Mouse (Mus musculus): ENCODE results near the gene Zfp367. TPM values are rescaled to one million over a fixed set of nuclear protein-coding genes. Genes with fewer than 3 reads are reported as not detected.
A peak's percentile ranks its signal among the peaks of the same experiment; 100 is the strongest.

Gene Zfp367
- polyA plus RNA-seq (2021): 23.3 TPM

DNA sequence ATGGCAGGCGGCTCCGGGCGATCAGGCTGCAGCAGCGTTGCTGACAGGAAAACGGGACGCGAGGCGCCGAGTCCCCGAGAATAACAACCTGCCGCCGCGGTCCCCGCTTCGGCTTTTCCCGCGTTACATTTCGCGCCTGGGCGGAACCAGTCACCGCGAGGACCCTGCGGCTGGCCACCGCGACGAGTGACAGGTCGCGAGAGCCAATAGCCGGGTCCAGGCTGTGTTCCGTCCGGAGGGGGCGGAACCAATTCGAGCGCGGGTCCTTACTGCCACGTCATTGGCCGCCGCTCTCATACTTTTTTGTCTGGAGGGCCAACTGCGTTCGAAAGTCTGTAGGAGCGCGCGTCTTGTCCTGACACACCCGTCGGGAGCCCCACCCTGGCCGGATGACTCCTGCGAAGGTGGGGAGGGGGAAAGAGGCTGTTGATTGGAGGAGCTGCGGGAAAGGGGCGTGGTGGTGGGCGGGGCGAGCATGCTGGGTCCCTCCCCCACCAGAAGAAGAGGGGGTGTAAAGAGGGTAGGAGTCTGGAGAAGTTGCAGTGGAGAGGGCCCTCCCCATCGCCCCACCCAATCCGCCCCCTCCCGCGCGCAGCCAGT, at the start of gene Zfp367:
Gene Zfp367 (minus strand): TSS at position 120 of the 600 bp plus-strand sequence.
- ATAC-seq (peak; percentile 89), DNase-seq (ENCODE audit: low read depth, low spot score) (peak; percentile 93)
- in situ Hi-C loops (cut with MboI; ENCODE audit: low pct_unique_long_range_greater_than_20kb): loop anchor here (10.0 kb wide), 1 partner anchor 252 kb away; no protein-coding TSS in a partner anchor
- H3K27me3 ChIP-seq: no peaks in the 10 kb centered on the region
- POLR2A ChIA-PET: no interaction called here
- CTCF ChIA-PET: no interaction called here
- TF ChIP-seq CTCF (IDR thresholded peaks at IDR 0.05): no peak

DNA sequence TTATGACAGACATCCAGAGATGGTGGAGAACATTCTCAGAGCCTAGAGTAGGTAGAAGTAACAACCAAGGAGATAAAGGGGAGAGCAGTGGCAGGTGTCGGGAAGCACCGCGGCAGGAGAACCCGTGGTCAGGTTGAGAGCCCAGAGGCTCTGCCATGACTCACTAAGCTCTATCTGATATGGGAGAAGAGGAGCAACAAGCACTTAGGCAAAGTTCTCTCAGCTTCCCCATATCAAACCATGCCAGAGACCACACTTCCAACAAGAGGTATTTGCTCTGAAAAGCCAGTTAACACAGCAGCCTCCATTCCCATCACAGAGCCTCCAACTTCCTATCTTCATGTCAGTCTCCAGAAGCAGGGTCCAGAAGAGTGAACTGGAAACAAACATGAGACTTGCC, 47.9 kb upstream of the Zfp367 start:
- in situ Hi-C loops (cut with MboI; ENCODE audit: low pct_unique_long_range_greater_than_20kb): no loop called here
- no peak for TF ChIP-seq CTCF (IDR thresholded peaks at IDR 0.05)
- DNase-seq (ENCODE audit: low read depth, low spot score) (no peak), ATAC-seq (no peak)
- ChIA-PET CTCF (interaction anchor here (1.6 kb wide), 1 partner anchor 10 kb away, joined by 3 read pairs; no protein-coding TSS in a partner anchor), POLR2A (no interaction called here)
- no peaks in the 10 kb centered on the region for H3K27me3 ChIP-seq

DNA sequence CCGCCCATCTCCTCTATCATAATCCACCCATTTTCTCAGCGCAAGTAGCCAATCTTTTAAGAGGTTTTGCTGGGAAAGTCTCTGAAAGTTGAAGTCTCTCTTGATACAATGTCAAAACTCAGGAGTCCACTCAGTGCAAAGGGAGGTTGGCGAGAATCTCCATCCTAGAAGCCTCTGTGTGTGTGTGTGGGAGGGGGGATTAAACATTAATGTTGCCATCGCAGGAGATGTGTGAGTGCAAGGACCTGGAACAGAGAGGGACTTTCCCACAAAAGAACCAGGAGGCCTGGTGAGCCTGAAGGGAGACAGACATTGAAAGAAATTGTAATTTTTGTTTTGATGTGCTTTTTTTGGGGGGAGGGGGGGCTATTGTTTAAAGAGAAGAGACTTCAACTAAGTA, 45.3 kb upstream of the Zfp367 start:
- TF ChIP-seq CTCF (IDR thresholded peaks at IDR 0.05): no peak
- ATAC-seq (no peak), DNase-seq (ENCODE audit: low read depth, low spot score) (no peak)
- H3K27me3 ChIP-seq: no peaks in the 10 kb centered on the region
- CTCF ChIA-PET: interaction anchor here (0.9 to 1.3 kb wide), 4 partner anchors 8 to 108 kb away, joined by 3 to 4 read pairs (median 4); no protein-coding TSS in a partner anchor
- POLR2A ChIA-PET: no interaction called here
- in situ Hi-C loops (cut with MboI; ENCODE audit: low pct_unique_long_range_greater_than_20kb): no loop called here

DNA sequence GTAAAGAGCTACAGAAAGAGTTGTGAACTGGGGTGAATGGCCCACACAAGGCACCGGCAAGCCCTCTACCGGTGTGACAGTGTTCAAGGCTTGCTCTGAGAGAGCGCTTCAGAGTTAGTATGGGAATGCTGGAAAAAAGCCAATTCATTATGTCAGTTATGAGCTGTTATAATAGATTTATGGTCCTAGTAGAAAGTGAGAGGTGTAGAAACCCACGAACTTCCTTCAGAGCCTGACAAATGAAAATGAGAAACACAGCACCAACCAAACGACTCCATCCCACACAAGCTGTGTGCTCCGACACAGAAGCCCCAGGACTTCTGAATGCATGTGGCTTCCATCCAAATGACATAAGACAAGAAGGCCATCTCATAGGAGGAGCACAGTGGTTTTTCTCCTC, 44.9 kb upstream of the Zfp367 start:
- no peak for DNase-seq (ENCODE audit: low read depth, low spot score)

DNA sequence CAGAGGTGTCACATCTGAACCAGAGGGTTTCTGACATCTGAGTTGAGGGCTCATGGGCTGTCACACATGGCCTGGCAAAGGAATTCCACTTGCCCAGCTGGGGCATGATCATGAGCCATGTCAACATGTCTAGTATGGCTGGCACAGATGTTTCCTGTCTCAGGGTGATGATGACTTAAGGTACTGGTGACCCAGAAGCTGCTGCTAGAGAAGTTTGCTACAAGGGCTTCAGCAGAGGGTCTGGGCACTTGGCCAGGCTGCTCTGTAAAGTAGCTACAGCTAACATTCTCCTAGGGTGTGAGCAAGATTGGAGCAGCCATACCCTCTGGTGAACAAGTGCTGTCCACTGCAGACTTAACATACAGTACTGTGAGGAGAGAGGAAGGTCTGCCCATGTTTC, 34.1 kb upstream of the Zfp367 start:
- in situ Hi-C loops (cut with MboI; ENCODE audit: low pct_unique_long_range_greater_than_20kb): no loop called here
- CTCF ChIA-PET: no interaction called here
- ATAC-seq (peak; percentile 54), DNase-seq (ENCODE audit: low read depth, low spot score) (no peak)
- POLR2A ChIA-PET: no interaction called here
- no peak for TF ChIP-seq CTCF (IDR thresholded peaks at IDR 0.05)
- H3K27me3 ChIP-seq: no peaks in the 10 kb centered on the region

More for the DNA sequence above, 44.9 kb upstream of the Zfp367 start:
- no peak for ATAC-seq
- ChIA-PET CTCF (interaction anchor here (0.9 to 1.3 kb wide), 3 partner anchors 19 to 108 kb away, joined by 3 to 4 read pairs (median 3); no protein-coding TSS in a partner anchor), POLR2A (no interaction called here)
- H3K27me3 ChIP-seq: no peaks in the 10 kb centered on the region
- TF ChIP-seq CTCF (IDR thresholded peaks at IDR 0.05): no peak
- in situ Hi-C loops (cut with MboI; ENCODE audit: low pct_unique_long_range_greater_than_20kb): no loop called here

DNA sequence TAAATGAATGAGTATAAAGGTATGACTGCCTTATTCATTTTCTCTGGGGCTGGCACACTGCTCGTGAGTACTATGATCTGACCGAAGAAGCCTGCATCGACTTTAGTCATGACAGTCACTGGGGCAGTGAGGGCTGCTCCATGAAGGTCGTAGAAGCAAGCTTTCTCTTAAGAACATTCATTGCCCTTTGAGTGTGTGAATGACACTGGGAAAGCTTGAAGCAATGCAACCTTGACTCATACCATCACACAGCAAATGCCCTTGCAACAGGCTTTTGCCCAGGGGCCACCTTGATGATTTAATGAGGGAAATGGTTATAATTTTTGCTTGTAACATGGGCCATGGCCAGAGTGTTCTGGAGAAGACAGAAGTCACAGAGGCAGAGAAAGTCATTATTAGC, 33.5 kb upstream of the Zfp367 start:
- no peak for TF ChIP-seq CTCF (IDR thresholded peaks at IDR 0.05)
- DNase-seq (ENCODE audit: low read depth, low spot score) (no peak), ATAC-seq (no peak)
- H3K27me3 ChIP-seq: no peaks in the 10 kb centered on the region
- CTCF ChIA-PET: no interaction called here
- in situ Hi-C loops (cut with MboI; ENCODE audit: low pct_unique_long_range_greater_than_20kb): no loop called here
- POLR2A ChIA-PET: no interaction called here

DNA sequence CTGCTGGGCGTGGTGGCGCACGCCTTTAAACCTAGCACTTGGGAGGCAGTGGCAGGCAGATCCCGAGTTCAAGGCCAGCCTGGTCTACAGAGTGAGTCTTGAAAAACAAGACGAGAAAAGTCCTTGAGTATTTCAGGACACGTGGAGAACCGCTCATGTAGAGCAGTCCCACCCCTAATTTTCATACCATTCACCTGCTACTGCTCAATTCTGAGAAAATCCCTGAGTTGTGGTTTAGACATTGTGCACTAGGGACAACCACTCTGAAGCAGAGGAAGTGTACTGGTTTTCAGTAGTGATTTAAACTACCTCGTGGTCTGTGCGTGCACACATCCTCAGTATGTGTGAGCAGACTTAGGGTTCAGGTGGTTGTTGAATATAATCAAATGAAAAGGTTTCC, 32.6 kb upstream of the Zfp367 start:
- in situ Hi-C loops (cut with MboI; ENCODE audit: low pct_unique_long_range_greater_than_20kb): no loop called here
- ATAC-seq (no peak), DNase-seq (ENCODE audit: low read depth, low spot score) (no peak)
- no peaks in the 10 kb centered on the region for H3K27me3 ChIP-seq
- CTCF ChIA-PET: no interaction called here
- POLR2A ChIA-PET: no interaction called here
- no peak for TF ChIP-seq CTCF (IDR thresholded peaks at IDR 0.05)

DNA sequence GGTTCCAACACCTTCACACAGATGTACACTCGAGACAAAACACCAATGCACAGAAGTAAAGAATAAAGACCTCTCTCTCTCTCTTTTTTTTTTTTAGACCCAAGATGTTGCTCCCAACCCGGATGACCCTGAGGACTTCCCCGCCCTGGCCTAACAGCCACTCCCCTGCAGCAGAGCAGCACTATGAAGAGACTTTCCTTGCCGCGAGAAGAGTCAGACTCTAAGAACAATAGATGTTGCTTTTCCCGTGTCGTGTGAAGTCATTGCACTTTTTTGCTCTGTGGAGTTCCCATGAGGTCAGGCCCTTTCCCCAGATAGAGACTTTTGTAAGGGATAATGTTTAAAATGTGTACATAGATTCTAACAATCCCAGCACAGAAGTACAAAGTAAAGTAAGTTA, 32.2 kb upstream of the Zfp367 start:
- H3K27me3 ChIP-seq: no peaks in the 10 kb centered on the region
- POLR2A ChIA-PET: no interaction called here
- DNase-seq (ENCODE audit: low read depth, low spot score) (no peak), ATAC-seq (no peak)
- CTCF ChIA-PET: no interaction called here
- in situ Hi-C loops (cut with MboI; ENCODE audit: low pct_unique_long_range_greater_than_20kb): no loop called here
- TF ChIP-seq CTCF (IDR thresholded peaks at IDR 0.05): no peak

DNA sequence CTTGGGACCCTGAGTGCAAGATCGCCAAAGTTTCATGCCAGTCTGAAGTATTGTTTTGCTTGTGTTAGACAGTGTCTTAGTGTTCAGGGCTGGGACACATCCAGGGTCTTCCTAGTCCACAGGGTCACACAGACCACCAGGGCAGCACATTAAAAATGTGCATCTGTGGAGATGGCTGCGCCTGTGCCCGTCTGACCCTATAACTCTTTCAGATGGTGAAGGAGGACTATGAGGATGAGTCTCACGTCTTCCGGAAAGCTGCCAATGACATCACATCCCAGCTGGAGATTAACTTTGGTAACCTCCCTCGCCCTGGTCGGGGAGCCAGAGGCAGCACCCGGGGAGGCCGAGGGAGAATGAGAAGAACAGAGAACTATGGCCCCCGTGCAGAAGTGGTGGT, 31.4 kb upstream of the Zfp367 start:
- POLR2A ChIA-PET: no interaction called here
- in situ Hi-C loops (cut with MboI; ENCODE audit: low pct_unique_long_range_greater_than_20kb): loop anchor here (5.0 kb wide), 1 partner anchor 123 kb away; no protein-coding TSS in a partner anchor
- TF ChIP-seq CTCF (IDR thresholded peaks at IDR 0.05): no peak

DNA sequence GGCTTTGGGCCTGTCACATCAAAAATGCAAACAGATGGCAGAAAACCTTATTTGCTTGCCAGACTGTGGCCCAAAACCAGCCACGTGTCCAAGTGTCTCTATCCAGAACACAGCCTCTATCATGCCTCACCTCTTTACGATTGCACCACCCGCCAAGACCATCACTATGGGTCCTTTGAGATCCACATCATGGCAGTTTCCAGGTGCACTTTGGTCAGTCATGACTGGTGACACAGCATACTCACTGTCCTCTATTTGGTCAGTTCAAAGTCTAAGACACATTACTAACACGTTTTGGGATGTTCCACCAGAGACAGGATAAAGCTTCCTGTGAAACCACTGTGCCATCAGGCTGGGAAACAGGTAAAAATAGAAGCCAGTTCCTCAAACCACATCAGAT, 30.6 kb upstream of the Zfp367 start:
- ATAC-seq (no peak), DNase-seq (ENCODE audit: low read depth, low spot score) (no peak)
- TF ChIP-seq CTCF (IDR thresholded peaks at IDR 0.05): no peak
- no peaks in the 10 kb centered on the region for H3K27me3 ChIP-seq
- POLR2A ChIA-PET: no interaction called here
- in situ Hi-C loops (cut with MboI; ENCODE audit: low pct_unique_long_range_greater_than_20kb): loop anchor here (5.0 kb wide), 1 partner anchor 124 kb away; no protein-coding TSS in a partner anchor
- CTCF ChIA-PET: interaction anchor here (0.9 to 1.4 kb wide), 2 partner anchors 9 to 123 kb away, joined by 3 read pairs; no protein-coding TSS in a partner anchor

More for the DNA sequence above, 31.4 kb upstream of the Zfp367 start:
- CTCF ChIA-PET: interaction anchor here (1.4 kb wide), 1 partner anchor 8 kb away, joined by 3 read pairs; no protein-coding TSS in a partner anchor
- ATAC-seq (no peak), DNase-seq (ENCODE audit: low read depth, low spot score) (no peak)
- no peaks in the 10 kb centered on the region for H3K27me3 ChIP-seq

DNA sequence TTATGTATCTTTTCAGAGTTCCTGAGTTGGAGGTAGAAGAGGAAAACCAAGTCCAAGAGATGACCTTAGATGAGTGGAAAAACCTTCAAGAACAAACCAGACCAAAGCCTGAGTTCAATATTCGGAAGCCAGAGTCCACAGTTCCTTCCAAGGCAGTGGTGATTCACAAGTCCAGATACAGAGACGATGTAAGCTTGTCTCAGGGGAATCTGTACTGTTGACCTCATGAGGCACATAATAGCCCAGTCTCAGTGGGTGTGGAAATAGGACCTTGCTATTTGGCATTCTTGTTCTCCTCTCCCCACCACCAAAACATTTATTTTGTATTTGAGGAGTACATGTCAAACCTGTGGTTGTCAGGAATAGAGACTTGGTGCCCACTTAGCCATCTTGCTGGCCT, 29.1 kb upstream of the Zfp367 start:
- in situ Hi-C loops (cut with MboI; ENCODE audit: low pct_unique_long_range_greater_than_20kb): loop anchor here (5.0 kb wide), 1 partner anchor 125 kb away; no protein-coding TSS in a partner anchor
- H3K27me3 ChIP-seq: no peaks in the 10 kb centered on the region
- no peak for ATAC-seq
- ChIA-PET CTCF (no interaction called here), POLR2A (no interaction called here)
- TF ChIP-seq CTCF (IDR thresholded peaks at IDR 0.05): no peak
- DNase-seq (ENCODE audit: low read depth, low spot score): no peak

All from Patski (cell line).